Mouse (Mus musculus): ENCODE results near the gene Ubtfl1. TPM values are rescaled to one million over a fixed set of nuclear protein-coding genes. Genes with fewer than 3 reads are reported as not detected.
"Not testable (repeated sequence)": the region's sequence is repeated elsewhere in the genome, so short reads cannot be mapped to it uniquely, and the experiment has no call there.

The Ubtfl1 gene
- polyA plus RNA-seq (2015; fragmentation: Nextera tagmentation; extraction: Ambion mirVana): not detected in 2 replicates

GRCm38 (mm10) chr9:18404118-18404517, at the start of gene Ubtfl1:
TSS of gene Ubtfl1 (plus strand) at chr9:18404418.
- WGBS: 89% methylated on average over 1 of the region's 1 CpGs
- no peak for ATAC-seq (ENCODE audit: low FRiP score)
- H3K4me2 ChIP-seq: no peak within 1 kb of the TSS

GRCm38 (mm10) chr9:18373026-18373425, 31.2 kb upstream of the Ubtfl1 start:
- not testable (repeated sequence) for H3K4me3 ChIP-seq (replicated peaks); H3K4me2 ChIP-seq; H3K4me1 ChIP-seq; H3K9me3 ChIP-seq (replicated peaks); H3K9ac ChIP-seq (replicated peaks); H3K36me3 ChIP-seq; H3K27ac ChIP-seq (replicated peaks); H3K27me3 ChIP-seq (replicated peaks); ATAC-seq (ENCODE audit: low FRiP score)
- 91% methylated on average over 1 of the region's 1 CpGs for WGBS

More at GRCm38 (mm10) chr9:18404118-18404517, at the start of gene Ubtfl1:
- no peaks in the 10 kb centered on the region for H3K27me3 ChIP-seq (replicated peaks)
- H3K36me3 ChIP-seq: no peaks in the 10 kb centered on the region
- no peak within 1 kb of the TSS for H3K9ac ChIP-seq (replicated peaks)
- H3K9me3 ChIP-seq (replicated peaks): no peaks in the 10 kb centered on the region
- H3K4me1 ChIP-seq: no peaks in the 10 kb centered on the region
- H3K27ac ChIP-seq (replicated peaks): no peak within 1 kb of the TSS
- H3K4me3 ChIP-seq (replicated peaks): no peak within 1 kb of the TSS

GRCm38 (mm10) chr9:18385782-18386181, 18.4 kb upstream of the Ubtfl1 start:
- no peak overlapping the region for H3K4me2 ChIP-seq
- ATAC-seq (ENCODE audit: low FRiP score): no peak
- no peaks in the 10 kb centered on the region for H3K27me3 ChIP-seq (replicated peaks)
- H3K36me3 ChIP-seq: no peaks in the 10 kb centered on the region
- H3K4me1 ChIP-seq: no peaks in the 10 kb centered on the region
- 37% methylated on average over 6 of the region's 6 CpGs for WGBS
- H3K27ac ChIP-seq (replicated peaks): no peak overlapping the region
- H3K9ac ChIP-seq (replicated peaks): no peak overlapping the region
- H3K9me3 ChIP-seq (replicated peaks): no peaks in the 10 kb centered on the region
- no peak overlapping the region for H3K4me3 ChIP-seq (replicated peaks)

GRCm38 (mm10) chr9:18399629-18400028, 4.6 kb upstream of the Ubtfl1 start:
- Histone ChIP-seq H3K27me3 (replicated peaks) (no peaks in the 10 kb centered on the region), H3K9me3 (replicated peaks) (no peaks in the 10 kb centered on the region), H3K4me1 (no peaks in the 10 kb centered on the region), H3K9ac (replicated peaks) (no peak overlapping the region), H3K27ac (replicated peaks) (no peak overlapping the region), H3K4me3 (replicated peaks) (no peak overlapping the region), H3K36me3 (no peaks in the 10 kb centered on the region), H3K4me2 (no peak overlapping the region)
- ATAC-seq (ENCODE audit: low FRiP score): no peak
- 63% methylated on average over 1 of the region's 1 CpGs for WGBS

- not testable (repeated sequence) for H3K9me3 ChIP-seq (replicated peaks); H3K9ac ChIP-seq (replicated peaks); H3K27ac ChIP-seq (replicated peaks); H3K4me2 ChIP-seq; H3K27me3 ChIP-seq (replicated peaks); ATAC-seq (ENCODE audit: low FRiP score); H3K36me3 ChIP-seq; H3K4me1 ChIP-seq; H3K4me3 ChIP-seq (replicated peaks)
- WGBS: 82% methylated on average over 2 of the region's 2 CpGs
Measured at GRCm38 (mm10) chr9:18402895-18403294, 1.3 kb upstream of the Ubtfl1 start, which contains the start of gene Naalad2. TSS of gene Naalad2 (minus strand) at chr9:18402995.

- not testable (repeated sequence) for H3K9ac ChIP-seq (replicated peaks); H3K4me2 ChIP-seq; H3K27ac ChIP-seq (replicated peaks); H3K27me3 ChIP-seq (replicated peaks); ATAC-seq (ENCODE audit: low FRiP score); H3K9me3 ChIP-seq (replicated peaks); H3K4me3 ChIP-seq (replicated peaks); H3K4me1 ChIP-seq; H3K36me3 ChIP-seq
- WGBS: 90% methylated on average over 4 of the region's 4 CpGs
Measured at GRCm38 (mm10) chr9:18412371-18412770, 8.2 kb downstream of the Ubtfl1 start.

- H3K4me1 ChIP-seq: no peaks in the 10 kb centered on the region
- H3K4me3 ChIP-seq (replicated peaks): no peak within 1 kb of the TSS
- no peaks in the 10 kb centered on the region for H3K36me3 ChIP-seq
- H3K9ac ChIP-seq (replicated peaks): no peak within 1 kb of the TSS
- H3K4me2 ChIP-seq: no peak within 1 kb of the TSS
- no peaks in the 10 kb centered on the region for H3K9me3 ChIP-seq (replicated peaks)
- H3K27ac ChIP-seq (replicated peaks): no peak within 1 kb of the TSS
- H3K27me3 ChIP-seq (replicated peaks): no peaks in the 10 kb centered on the region
- ATAC-seq (ENCODE audit: low FRiP score): no peak
Measured at GRCm38 (mm10) chr9:18430354-18430753, 26.1 kb downstream of the Ubtfl1 start, which contains the start of gene Mbd3l2. TSS of gene Mbd3l2 (plus strand) at chr9:18430654.

GRCm38 (mm10) chr9:18431687-18432086, 27.5 kb downstream of the Ubtfl1 start:
- H3K4me1 ChIP-seq: no peaks in the 10 kb centered on the region
- no peak overlapping the region for H3K9ac ChIP-seq (replicated peaks)
- H3K27ac ChIP-seq (replicated peaks): no peak overlapping the region
- H3K36me3 ChIP-seq: no peaks in the 10 kb centered on the region
- WGBS: 81% methylated on average over 10 of the region's 10 CpGs
- no peak overlapping the region for H3K4me2 ChIP-seq
- no peaks in the 10 kb centered on the region for H3K9me3 ChIP-seq (replicated peaks)
- no peak overlapping the region for H3K4me3 ChIP-seq (replicated peaks)
- no peaks in the 10 kb centered on the region for H3K27me3 ChIP-seq (replicated peaks)
- no peak for ATAC-seq (ENCODE audit: low FRiP score)

- no peak overlapping the region for H3K9ac ChIP-seq (replicated peaks)
- H3K36me3 ChIP-seq: peaks cover 61% of the 10 kb centered on the region
- no peak overlapping the region for H3K27ac ChIP-seq (replicated peaks)
- ATAC-seq (ENCODE audit: low FRiP score): no peak
- peaks cover 6% of the 10 kb centered on the region; the same call in 1 of the 2 replicates for H3K9me3 ChIP-seq (replicated peaks)
- H3K4me3 ChIP-seq (replicated peaks): no peak overlapping the region
- no peaks in the 10 kb centered on the region for H3K4me1 ChIP-seq
- whole genome bisulfite sequencing: 84% methylated on average over 4 of the region's 4 CpGs
- H3K27me3 ChIP-seq (replicated peaks): no peaks in the 10 kb centered on the region
- no peak overlapping the region for H3K4me2 ChIP-seq
Measured at GRCm38 (mm10) chr9:18456520-18456919, 52.3 kb downstream of the Ubtfl1 start.

Small RNA genes within 50 kb of the gene (microRNA-seq; reads per million reads assigned to microRNA genes)
- gene Gm22854: not detected

Other genes with a start within 250 kb of the Ubtfl1 start
- 126 and 130 TPM in 2 replicates for gene Chordc1, start 112.3 kb upstream of the Ubtfl1 start, polyA plus RNA-seq (2015; fragmentation: Nextera tagmentation; extraction: Ambion mirVana)
- 1.6 and 2.1 TPM in 2 replicates for gene Naalad2, start 1.4 kb upstream of the Ubtfl1 start, polyA plus RNA-seq (2015; fragmentation: Nextera tagmentation; extraction: Ambion mirVana)
- not detected in 2 replicates for gene Mbd3l2, start 26.2 kb downstream of the Ubtfl1 start, polyA plus RNA-seq (2015; fragmentation: Nextera tagmentation; extraction: Ambion mirVana)
- gene Zfp558, start 73.8 kb downstream of the Ubtfl1 start, polyA plus RNA-seq (2015; fragmentation: Nextera tagmentation; extraction: Ambion mirVana): 25.1 and 31.5 TPM in 2 replicates
- gene Mbd3l1, start 73.9 kb downstream of the Ubtfl1 start, polyA plus RNA-seq (2015; fragmentation: Nextera tagmentation; extraction: Ambion mirVana): not detected in 2 replicates

Data from neural tube, embryonic 15.5 days (tissue).